Mouse (Mus musculus): ENCODE data around the gene Hmgb3. TPM values are rescaled to one million over a fixed set of nuclear protein-coding genes. Genes with fewer than 3 reads are reported as not detected.
A peak's percentile ranks its signal among the peaks of the same experiment; 100 is the strongest.

Hmgb3 gene
- polyA plus RNA-seq, 1 experiment from 2014 or later = 459 TPM

- WGBS = 79% methylated on average over 7 of the region's 7 CpGs
- H3K27ac ChIP-seq (replicated peaks) = no peak overlapping the region
- no peak for ATAC-seq (ENCODE audit: low FRiP score, low read depth)
Measured at GRCm38 (mm10) chrX:71540821-71541510, 14.8 kb upstream of the Hmgb3 start.

GRCm38 (mm10) chrX:71544731-71545130 lies 11.0 kb upstream of the Hmgb3 start:
- H3K4me2 ChIP-seq = no peak overlapping the region
- 52% methylated on average over 5 of the region's 5 CpGs for WGBS
- H3K4me3 ChIP-seq = no peak overlapping the region
- H3K27ac ChIP-seq (replicated peaks) = no peak overlapping the region
- no peaks in the 10 kb centered on the region for H3K4me1 ChIP-seq (replicated peaks)
- H3K9ac ChIP-seq = no peak overlapping the region
- H3K27me3 ChIP-seq = no peaks in the 10 kb centered on the region
- H3K9me3 ChIP-seq = no peaks in the 10 kb centered on the region
- no peak for ATAC-seq (ENCODE audit: low FRiP score, low read depth)
- H3K36me3 ChIP-seq = no peaks in the 10 kb centered on the region

More at GRCm38 (mm10) chrX:71540821-71541510, 14.8 kb upstream of the Hmgb3 start:
- no peaks in the 10 kb centered on the region for H3K36me3 ChIP-seq
- no peak overlapping the region for H3K4me2 ChIP-seq
- H3K9me3 ChIP-seq = no peaks in the 10 kb centered on the region
- H3K27me3 ChIP-seq = no peaks in the 10 kb centered on the region
- no peaks in the 10 kb centered on the region for H3K4me1 ChIP-seq (replicated peaks)
- H3K9ac ChIP-seq = no peak overlapping the region
- no peak overlapping the region for H3K4me3 ChIP-seq

GRCm38 (mm10) chrX:71545163-71545562 lies 10.6 kb upstream of the Hmgb3 start:
- Histone ChIP-seq H3K36me3 (no peaks in the 10 kb centered on the region), H3K27me3 (no peaks in the 10 kb centered on the region), H3K4me2 (no peak overlapping the region), H3K9ac (no peak overlapping the region), H3K4me1 (replicated peaks) (no peaks in the 10 kb centered on the region), H3K4me3 (no peak overlapping the region), H3K9me3 (no peaks in the 10 kb centered on the region), H3K27ac (replicated peaks) (no peak overlapping the region)
- WGBS = 70% methylated on average over 2 of the region's 2 CpGs
- ATAC-seq (ENCODE audit: low FRiP score, low read depth) = no peak

GRCm38 (mm10) chrX:71556115-71556941 lies 610 bp downstream of the Hmgb3 start:
- peak overlapping the region; percentile 83 for H3K9ac ChIP-seq
- H3K4me2 ChIP-seq = peak overlapping the region; percentile 75
- H3K9me3 ChIP-seq = no peaks in the 10 kb centered on the region
- 9% methylated on average over 19 of the region's 112 CpGs for WGBS
- no peaks in the 10 kb centered on the region for H3K4me1 ChIP-seq (replicated peaks)
- H3K27ac ChIP-seq (replicated peaks) = peak overlapping the region; percentile 93
- H3K4me3 ChIP-seq = peak overlapping the region; percentile 71
- ATAC-seq (ENCODE audit: low FRiP score, low read depth) = peak; percentile 68
- peaks cover 4% of the 10 kb centered on the region; the same call in 1 of the 2 replicates for H3K36me3 ChIP-seq
- no peaks in the 10 kb centered on the region for H3K27me3 ChIP-seq

- Histone ChIP-seq H3K4me3 (peak overlapping the region; percentile 71), H3K9me3 (no peaks in the 10 kb centered on the region), H3K9ac (peak overlapping the region; percentile 83), H3K27ac (replicated peaks) (peak overlapping the region; percentile 93), H3K27me3 (no peaks in the 10 kb centered on the region), H3K36me3 (peaks cover 4% of the 10 kb centered on the region; the same call in 1 of the 2 replicates), H3K4me2 (peak overlapping the region; percentile 53), H3K4me1 (replicated peaks) (no peaks in the 10 kb centered on the region)
- WGBS = 21% methylated on average over 28 of the region's 37 CpGs
- ATAC-seq (ENCODE audit: low FRiP score, low read depth) = peak; percentile 7; the same call in 1 of the 2 replicates
Measured at GRCm38 (mm10) chrX:71556965-71557491, 1.3 kb downstream of the Hmgb3 start.

GRCm38 (mm10) chrX:71559336-71559735 lies 3.6 kb downstream of the Hmgb3 start:
- no peaks in the 10 kb centered on the region for H3K9me3 ChIP-seq
- no peak overlapping the region for H3K4me3 ChIP-seq
- H3K9ac ChIP-seq = no peak overlapping the region
- no peak overlapping the region for H3K4me2 ChIP-seq
- no peaks in the 10 kb centered on the region for H3K27me3 ChIP-seq
- no peak for ATAC-seq (ENCODE audit: low FRiP score, low read depth)
- H3K4me1 ChIP-seq (replicated peaks) = no peaks in the 10 kb centered on the region
- 98% methylated on average over 2 of the region's 2 CpGs for WGBS
- peaks cover 4% of the 10 kb centered on the region; the same call in 1 of the 2 replicates for H3K36me3 ChIP-seq
- no peak overlapping the region for H3K27ac ChIP-seq (replicated peaks)

- H3K36me3 ChIP-seq = peaks cover 4% of the 10 kb centered on the region; the same call in 1 of the 2 replicates
- H3K27ac ChIP-seq (replicated peaks) = no peak overlapping the region
- no peaks in the 10 kb centered on the region for H3K4me1 ChIP-seq (replicated peaks)
- no peaks in the 10 kb centered on the region for H3K9me3 ChIP-seq
- no peak overlapping the region for H3K4me3 ChIP-seq
- H3K4me2 ChIP-seq = no peak overlapping the region
- H3K27me3 ChIP-seq = no peaks in the 10 kb centered on the region
- WGBS = 93% methylated on average over 1 of the region's 1 CpGs
- no peak for ATAC-seq (ENCODE audit: low FRiP score, low read depth)
- H3K9ac ChIP-seq = no peak overlapping the region
Measured at GRCm38 (mm10) chrX:71560796-71561195, 5.1 kb downstream of the Hmgb3 start.

GRCm38 (mm10) chrX:71573132-71573900 lies 17.6 kb downstream of the Hmgb3 start:
- H3K4me2 ChIP-seq = no peak overlapping the region
- no peak for ATAC-seq (ENCODE audit: low FRiP score, low read depth)
- no peaks in the 10 kb centered on the region for H3K27me3 ChIP-seq
- 79% methylated on average over 3 of the region's 3 CpGs for WGBS
- H3K36me3 ChIP-seq = no peaks in the 10 kb centered on the region
- no peaks in the 10 kb centered on the region for H3K9me3 ChIP-seq
- no peak overlapping the region for H3K27ac ChIP-seq (replicated peaks)
- H3K4me3 ChIP-seq = no peak overlapping the region
- H3K4me1 ChIP-seq (replicated peaks) = no peaks in the 10 kb centered on the region
- no peak overlapping the region for H3K9ac ChIP-seq

GRCm38 (mm10) chrX:71575550-71575949 lies 19.8 kb downstream of the Hmgb3 start:
- Histone ChIP-seq H3K9me3 (no peaks in the 10 kb centered on the region), H3K4me2 (no peak overlapping the region), H3K4me1 (replicated peaks) (no peaks in the 10 kb centered on the region), H3K9ac (no peak overlapping the region), H3K27ac (replicated peaks) (no peak overlapping the region), H3K27me3 (no peaks in the 10 kb centered on the region), H3K36me3 (no peaks in the 10 kb centered on the region), H3K4me3 (no peak overlapping the region)
- 50% methylated on average over 2 of the region's 2 CpGs for WGBS
- no peak for ATAC-seq (ENCODE audit: low FRiP score, low read depth)

GRCm38 (mm10) chrX:71589181-71589580 lies 33.5 kb downstream of the Hmgb3 start:
- ATAC-seq (ENCODE audit: low FRiP score, low read depth) = no peak
- Histone ChIP-seq H3K9me3 (no peaks in the 10 kb centered on the region), H3K9ac (no peak overlapping the region), H3K4me2 (no peak overlapping the region), H3K4me3 (no peak overlapping the region), H3K36me3 (no peaks in the 10 kb centered on the region), H3K4me1 (replicated peaks) (no peaks in the 10 kb centered on the region), H3K27ac (replicated peaks) (no peak overlapping the region), H3K27me3 (no peaks in the 10 kb centered on the region)
- 71% methylated on average over 1 of the region's 1 CpGs for WGBS

GRCm38 (mm10) chrX:71601052-71601611 lies 45.4 kb downstream of the Hmgb3 start:
- WGBS = 15% methylated on average over 25 of the region's 25 CpGs

More at GRCm38 (mm10) chrX:71601052-71601611, 45.4 kb downstream of the Hmgb3 start:
- H3K4me2 ChIP-seq = peak overlapping the region; percentile 54
- no peaks in the 10 kb centered on the region for H3K4me1 ChIP-seq (replicated peaks)
- no peaks in the 10 kb centered on the region for H3K27me3 ChIP-seq
- peak overlapping the region; percentile 27 for H3K4me3 ChIP-seq
- ATAC-seq (ENCODE audit: low FRiP score, low read depth) = peak; percentile 88
- H3K9me3 ChIP-seq = no peaks in the 10 kb centered on the region
- H3K36me3 ChIP-seq = no peaks in the 10 kb centered on the region
- H3K9ac ChIP-seq = no peak overlapping the region
- no peak overlapping the region for H3K27ac ChIP-seq (replicated peaks)
